Mouse (Mus musculus): Measurements from ENCODE around the gene Med6.
"Not testable (repeated sequence)": the region's sequence is repeated elsewhere in the genome, so short reads cannot be mapped to it uniquely, and the experiment has no call there.

The Med6 gene

DNA sequence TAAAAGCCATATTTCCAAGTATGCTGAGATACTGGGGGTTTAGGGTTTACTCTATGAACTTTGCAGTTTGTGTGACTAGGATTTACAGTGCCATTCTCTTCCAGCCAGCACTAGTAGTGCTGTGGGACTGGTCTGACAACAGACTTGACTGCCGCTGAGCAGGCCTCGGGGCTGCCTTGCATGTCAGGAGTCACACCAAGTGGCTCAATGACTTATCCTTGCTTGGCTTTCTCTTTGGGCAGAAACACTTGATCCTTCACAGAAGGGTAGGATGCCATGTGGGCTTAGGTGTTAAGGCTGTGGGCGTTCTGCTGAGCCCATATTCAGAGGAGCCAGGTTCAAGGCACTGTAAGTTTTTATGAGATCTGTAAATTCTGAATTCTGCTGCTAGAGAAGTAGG is 45.5 kb downstream of the Med6 start:
- no peak for DNase-seq (ENCODE audit: low spot score)

DNA sequence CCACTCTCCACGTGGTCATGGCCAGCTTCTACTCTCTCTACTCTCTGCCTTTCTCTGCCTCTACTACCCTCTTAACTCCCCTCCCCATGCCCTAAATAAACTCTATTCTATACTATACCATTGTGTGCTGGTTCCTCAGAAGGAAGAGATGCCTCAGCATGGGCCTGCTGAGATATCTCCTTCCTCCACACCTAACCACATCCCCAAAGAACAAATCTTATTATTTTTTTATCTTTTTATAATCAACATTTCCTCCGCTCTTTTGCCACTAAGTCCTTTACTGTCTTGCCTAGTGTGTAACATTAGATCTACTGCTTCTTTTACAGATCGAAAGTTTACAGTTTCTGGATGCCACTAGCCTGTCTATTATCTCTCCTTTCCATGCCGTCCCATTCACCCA is 47.6 kb downstream of the Med6 start:
- DNase-seq (ENCODE audit: low spot score), result no peak

DNA sequence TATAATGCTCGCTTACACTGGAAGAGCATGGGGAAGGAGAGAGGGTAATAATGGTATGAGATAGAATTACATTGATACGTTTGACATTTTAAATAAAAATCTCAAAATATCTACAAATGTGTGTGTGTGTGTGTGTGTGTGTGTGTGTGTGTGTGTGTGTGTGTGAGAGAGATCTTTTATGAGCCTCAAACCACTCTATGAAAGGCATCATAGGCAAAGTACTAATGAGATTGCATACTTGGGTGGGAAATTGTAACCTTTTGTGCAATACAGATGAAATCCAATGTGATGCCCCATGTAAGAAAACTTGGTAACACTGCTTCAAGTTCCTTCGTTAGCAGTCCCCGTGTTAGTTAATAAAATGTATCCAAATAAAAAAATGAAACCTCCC is 61.8 kb downstream of the Med6 start:
- no peak for DNase-seq (ENCODE audit: low spot score)

DNA sequence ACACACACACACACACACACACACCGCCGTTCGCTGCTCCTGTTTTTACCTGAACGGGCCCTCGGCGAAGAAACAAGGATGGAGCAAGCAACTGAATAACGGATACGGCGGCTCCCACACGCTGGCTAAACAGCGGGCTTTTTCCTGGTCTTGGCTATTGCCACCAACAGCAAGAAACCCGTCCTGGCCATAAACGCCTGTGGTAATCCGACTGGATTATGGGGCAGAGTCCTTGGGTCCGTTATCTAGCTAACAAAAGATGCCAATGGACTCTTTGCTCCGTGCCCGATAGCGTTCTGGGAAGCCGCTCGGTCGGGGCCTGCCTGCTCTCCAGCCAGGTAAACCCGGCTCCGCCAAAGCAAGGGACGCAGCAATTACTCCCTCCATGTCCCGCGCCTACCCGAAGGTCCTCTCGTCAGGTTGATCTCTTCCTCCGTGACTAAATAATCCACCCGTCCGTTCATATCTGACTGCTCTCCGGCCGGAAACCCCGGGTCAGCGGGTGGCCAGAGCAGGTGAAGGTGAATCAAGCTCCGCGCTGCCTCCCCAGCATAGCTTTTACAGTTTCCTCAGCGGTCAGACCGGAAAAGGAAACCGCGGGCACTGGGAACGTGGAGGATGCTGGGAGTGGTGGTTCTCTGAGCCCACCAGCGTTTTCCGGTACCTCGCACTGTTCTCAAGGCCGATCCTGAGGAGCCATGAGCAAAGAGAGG is 62.3 kb downstream of the Med6 start, which contains the start of the genes Gm20498 and Synj2bp:
Gm20498 (minus strand) TSS at position 590 of the 713 bp plus-strand sequence.
Synj2bp (minus strand) TSS at position 596 of the 713 bp plus-strand sequence.
- peak; percentile 77 for DNase-seq (ENCODE audit: low spot score)

DNA sequence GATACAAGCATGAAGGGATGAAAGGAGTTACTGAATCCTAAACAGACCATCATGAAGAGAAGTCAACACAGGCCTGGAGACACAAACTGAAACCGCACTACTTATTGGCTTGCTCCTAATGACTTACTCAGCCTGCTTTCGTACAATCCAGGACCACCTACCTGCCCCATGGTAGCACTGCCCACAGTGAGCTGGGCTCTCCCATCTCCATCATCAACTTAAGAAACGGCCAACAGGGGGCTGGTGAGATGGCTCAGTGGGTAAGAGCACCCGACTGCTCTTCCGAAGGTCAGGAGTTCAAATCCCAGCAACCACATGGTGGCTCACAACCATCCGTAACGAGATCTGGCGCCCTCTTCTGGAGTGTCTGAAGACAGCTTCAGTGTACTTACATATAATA is 64.2 kb downstream of the Med6 start:
- DNase-seq (ENCODE audit: low spot score), result not testable (repeated sequence)

Data from ovary, postnatal 36 days (tissue).